Mouse (Mus musculus): ENCODE measurements around the gene Mrpl45.

Gene Mrpl45

GRCm38 (mm10) chr11:97333896-97334295 is 18.4 kb downstream of the Mrpl45 start:
- DNase-seq: no peak

GRCm38 (mm10) chr11:97334400-97334799 is 18.9 kb downstream of the Mrpl45 start:
- peak; percentile 35 to 59 for DNase-seq

- DNase-seq: no peak
Observed at GRCm38 (mm10) chr11:97336238-97336637, 20.7 kb downstream of the Mrpl45 start.

GRCm38 (mm10) chr11:97336751-97337345 is 21.3 kb downstream of the Mrpl45 start:
- DNase-seq: no peak

- peak; percentile 68 to 69 for DNase-seq
Observed at GRCm38 (mm10) chr11:97337363-97337762, 21.8 kb downstream of the Mrpl45 start.

DNA sequence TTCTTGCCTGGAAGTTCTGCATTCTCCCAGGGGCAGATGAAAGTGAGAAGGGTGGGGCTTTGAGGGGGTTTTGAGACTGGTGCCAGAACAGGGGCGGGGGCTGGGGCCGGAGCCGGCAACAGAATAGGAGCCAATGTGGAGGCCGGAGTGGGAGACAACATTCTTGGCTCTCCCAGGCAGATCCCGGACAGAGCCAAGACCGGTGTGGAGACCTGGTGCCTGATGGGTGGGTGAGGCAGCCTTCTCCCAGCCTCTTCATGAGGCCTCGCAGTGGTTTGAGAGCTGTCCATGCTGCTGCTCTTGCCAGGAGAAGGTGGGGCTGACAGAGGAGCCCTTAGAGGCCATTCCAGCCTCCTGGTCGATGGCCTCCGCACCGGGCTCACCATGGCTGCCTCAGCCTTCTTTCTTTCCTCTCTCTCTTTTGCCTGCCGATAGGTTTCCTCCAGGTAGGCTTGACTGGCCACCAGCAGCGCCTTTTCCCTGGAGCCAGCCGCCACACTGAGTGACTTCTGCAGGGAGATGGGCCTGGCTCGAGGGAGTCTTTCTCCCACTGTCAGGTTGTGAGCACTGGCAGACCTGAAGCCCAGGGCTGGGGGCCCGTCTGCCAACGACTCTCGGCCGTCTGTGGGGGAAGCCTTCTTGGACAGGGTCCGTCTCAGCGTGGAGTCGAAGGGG is 22.9 kb downstream of the Mrpl45 start:
- DNase-seq: no peak

DNA sequence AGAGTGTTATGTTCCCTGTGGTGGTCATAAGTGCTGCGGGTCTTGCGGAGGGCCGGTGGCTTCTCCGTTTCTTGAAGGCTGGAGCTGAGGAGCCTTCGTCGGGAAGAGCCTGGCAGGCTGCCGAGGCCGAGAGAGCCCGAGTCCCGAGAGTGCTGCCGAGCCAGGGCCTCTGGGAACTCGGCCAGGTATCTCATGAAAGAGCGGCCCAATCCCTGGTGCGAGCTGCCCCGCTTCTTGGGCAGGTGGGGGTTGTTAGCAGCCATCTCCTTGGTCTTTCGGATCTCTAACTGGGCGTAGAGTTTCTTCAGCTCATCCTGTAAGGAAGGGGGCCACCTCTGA is 23.4 kb downstream of the Mrpl45 start:
- peak; percentile 85 to 91 for DNase-seq

GRCm38 (mm10) chr11:97343175-97343574 is 27.7 kb downstream of the Mrpl45 start:
- no peak for DNase-seq

DNA sequence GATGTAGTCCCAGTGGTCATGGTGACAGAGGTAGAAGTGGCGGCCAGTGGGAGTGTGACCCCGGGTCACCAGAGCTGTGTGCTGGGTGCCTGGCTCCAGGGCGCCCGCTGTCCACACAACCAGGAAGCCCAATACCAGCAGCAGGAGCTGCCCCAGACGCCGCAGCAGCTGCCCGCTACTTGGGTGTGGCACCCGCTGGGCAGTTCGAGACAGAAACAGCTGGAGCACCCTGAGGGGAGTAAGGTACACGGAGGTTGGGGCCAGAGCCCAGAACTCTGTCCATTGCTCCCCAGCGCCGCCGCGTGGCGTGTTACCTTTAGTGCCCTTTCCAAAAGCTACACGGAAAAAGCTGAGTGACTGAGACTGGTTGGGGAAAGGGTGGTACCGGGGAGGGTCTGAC is 28.1 kb downstream of the Mrpl45 start:
- peak; percentile 39 to 85 for DNase-seq

DNA sequence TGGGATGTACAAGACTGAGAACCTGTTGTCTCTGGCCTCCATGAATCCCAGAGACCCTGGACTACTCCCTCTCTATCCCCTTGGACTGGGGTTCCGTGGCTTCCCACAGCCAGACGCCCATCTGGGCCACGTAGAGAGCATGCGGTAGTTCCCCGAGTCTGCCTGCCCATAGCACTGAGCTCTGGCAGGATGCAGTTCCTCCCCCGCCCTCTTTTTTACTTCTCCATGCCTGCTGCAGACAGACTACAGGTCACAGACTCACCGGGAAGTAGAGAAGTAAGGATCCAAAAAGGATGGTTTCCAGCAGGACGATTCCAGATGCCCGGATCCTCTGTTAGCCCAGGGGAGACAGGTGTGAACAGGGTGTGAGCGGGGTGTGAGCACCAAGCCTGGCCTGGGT is 29.9 kb downstream of the Mrpl45 start:
- no peak for DNase-seq

DNA sequence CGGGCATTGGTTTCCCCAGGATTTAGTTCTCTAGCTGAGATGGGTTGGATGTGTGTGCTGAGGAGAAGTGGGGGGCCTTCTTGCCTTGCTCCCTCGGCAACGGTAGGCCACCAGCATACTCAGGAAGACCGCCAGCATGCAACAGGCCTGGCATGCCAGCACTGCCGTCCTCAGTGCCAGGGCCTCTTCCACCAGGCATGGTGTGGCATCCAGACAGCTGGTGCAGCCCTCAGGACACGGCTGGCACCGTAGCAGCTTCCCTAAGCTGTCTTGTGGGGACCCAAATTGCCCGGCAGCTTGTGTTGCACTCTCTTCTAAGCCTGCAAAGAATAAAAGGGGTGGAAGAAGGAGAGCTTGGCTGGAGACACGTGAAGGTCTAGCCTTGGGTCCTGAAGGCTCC is 30.9 kb downstream of the Mrpl45 start:
- DNase-seq: no peak

- DNase-seq: no peak
Observed at GRCm38 (mm10) chr11:97347291-97347690, 31.8 kb downstream of the Mrpl45 start.

DNA sequence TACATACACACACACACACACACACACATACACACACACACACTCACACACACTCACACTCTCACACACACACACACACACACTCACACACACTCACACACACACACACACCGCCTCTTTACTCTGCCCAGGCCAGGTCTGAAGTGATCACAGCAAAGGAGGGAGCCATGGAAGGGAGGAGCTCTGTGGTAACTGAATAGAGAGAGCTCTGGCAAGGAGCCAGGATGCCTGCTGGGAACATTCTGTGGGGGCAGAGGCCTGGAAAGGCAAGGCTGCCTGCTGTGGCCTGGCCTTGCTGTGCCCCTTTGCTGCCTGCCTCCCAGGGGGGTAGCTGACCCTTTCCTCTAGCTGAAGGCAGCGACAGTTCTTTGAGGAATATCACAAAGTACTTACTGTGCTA is 34.5 kb downstream of the Mrpl45 start:
- DNase-seq: peak; percentile 90 to 93

DNA sequence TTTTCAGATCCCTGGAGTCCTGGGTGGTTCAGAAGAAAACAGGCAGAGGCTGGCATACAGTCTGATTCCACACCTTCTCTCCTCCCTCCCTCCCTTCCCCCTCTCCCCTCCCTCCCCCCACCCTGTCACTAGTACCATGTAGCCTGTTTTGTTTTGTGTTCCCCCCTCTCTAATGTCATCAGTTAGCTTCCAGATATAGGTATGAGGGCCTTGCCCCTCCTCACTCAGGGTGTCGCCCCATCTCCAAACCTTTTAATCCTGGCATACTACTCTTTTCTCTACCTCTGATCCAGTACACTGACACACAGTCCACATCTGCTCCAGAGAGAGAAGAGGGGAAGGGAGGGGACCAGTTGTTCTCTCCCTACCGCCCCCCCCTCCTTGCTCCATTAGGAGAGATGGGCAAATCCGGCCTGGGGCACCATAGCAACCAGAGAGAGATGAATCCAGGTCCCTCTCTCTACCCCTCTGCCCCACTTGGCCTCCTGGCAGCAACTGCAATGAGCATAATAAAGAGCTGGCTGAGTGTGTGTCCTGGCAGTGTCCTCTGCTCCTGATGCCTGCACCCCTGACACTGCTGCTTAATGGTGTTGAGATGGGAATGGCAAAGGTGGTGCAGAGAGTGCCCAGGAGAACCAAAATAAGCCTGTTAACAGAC is 36.6 kb downstream of the Mrpl45 start, which contains the start of gene Gpr179:
Gene Gpr179 (minus strand): TSS at position 51 of the 658 bp plus-strand sequence.
- DNase-seq: no peak

DNA sequence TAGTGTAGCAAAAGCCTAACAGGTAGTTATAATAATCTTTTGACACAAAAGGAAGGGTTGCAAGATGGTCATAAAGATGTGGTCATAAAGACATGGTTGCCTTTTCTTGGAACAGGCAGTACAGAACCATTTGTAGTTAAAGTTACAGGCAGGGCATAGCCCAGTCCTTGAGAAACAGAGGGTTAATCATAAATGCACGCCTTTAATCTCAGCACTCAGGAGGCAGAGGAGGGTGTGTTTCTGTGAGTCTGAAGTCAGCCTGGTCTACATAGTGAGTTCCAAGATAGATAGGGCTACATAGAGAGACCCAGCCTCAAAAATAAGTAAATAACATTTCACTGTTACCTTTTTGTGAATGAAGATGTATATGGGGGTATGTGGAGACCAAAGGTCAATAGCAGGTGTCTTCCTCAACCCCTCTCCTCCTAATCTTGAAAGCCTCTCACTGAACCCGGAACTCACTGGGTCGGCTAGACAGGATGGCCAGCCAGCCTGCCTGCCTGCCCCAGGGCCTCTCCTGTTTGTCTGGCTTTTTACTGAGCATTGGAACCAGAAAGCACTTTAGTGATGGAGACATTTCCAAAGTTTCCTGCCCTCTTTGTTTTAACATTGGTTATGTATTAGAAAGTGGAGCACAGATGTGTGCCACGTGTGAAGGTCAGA is 37.5 kb downstream of the Mrpl45 start:
- DNase-seq: no peak

DNA sequence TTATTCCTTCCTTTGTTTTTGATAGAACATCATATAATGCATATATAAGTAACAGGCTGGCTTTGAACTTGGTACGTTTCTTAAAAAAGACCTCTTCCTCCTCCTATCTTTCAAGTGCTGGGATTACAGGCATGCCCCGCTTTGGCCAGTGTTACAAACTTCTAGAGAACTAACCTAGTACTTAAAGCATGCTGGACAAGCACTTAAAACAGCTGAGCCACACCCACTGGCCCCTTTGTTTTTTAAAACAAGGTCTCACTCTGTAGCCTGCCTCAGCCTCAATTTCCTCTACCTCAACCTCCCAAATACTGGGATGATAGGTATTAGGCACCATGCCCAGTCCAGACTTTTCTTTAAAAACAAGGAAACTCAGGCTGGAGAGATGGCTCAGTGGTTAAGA is 39.1 kb downstream of the Mrpl45 start:
- DNase-seq: no peak

GRCm38 (mm10) chr11:97355247-97355646 is 39.7 kb downstream of the Mrpl45 start:
- no peak for DNase-seq

GRCm38 (mm10) chr11:97357663-97358062 is 42.1 kb downstream of the Mrpl45 start:
- DNase-seq: peak; percentile 82 to 93

DNA sequence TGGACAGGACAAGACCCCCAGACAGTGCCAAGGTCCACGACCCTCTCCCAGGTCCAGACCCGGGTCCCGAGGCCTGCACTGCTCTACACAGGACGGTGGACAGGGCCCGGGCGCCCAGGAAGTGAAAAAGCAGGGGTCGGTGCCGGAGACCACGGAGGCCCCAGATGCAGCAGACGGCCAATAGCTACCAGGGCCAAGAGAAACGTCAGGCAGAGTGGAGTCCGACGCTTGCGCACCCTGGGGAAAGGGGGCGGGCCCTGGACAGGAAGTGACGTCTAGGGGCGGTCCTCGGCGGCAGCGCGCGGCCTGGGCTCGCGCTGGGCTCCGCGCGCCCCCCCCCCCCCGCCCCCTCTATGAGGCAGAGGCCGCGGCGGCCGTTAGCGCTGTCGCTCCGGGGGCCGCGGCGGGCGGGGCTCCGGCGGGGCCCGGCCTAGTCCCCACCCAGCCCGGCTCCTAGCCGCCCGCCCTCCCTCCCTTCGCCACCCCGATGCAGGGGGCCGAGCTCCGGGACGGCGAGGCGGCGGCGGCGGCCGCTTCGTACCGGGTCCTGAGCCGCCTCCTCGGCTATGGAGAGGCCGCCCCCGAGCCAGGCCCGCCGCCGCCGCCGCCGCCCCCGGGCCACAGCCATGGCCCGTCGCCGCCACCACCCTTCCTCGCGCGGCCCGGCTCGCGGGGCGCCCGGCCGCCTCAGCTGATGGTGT is 46.6 kb downstream of the Mrpl45 start, which contains the start of gene Socs7:
Gene Socs7 (plus strand): TSS at position 604 of the 701 bp plus-strand sequence.
- DNase-seq: peak; percentile 95 to 97

GRCm38 (mm10) chr11:97362649-97362942 is 47.1 kb downstream of the Mrpl45 start:
- peak in 1 of 2 experiments; percentile 59 for DNase-seq

DNA sequence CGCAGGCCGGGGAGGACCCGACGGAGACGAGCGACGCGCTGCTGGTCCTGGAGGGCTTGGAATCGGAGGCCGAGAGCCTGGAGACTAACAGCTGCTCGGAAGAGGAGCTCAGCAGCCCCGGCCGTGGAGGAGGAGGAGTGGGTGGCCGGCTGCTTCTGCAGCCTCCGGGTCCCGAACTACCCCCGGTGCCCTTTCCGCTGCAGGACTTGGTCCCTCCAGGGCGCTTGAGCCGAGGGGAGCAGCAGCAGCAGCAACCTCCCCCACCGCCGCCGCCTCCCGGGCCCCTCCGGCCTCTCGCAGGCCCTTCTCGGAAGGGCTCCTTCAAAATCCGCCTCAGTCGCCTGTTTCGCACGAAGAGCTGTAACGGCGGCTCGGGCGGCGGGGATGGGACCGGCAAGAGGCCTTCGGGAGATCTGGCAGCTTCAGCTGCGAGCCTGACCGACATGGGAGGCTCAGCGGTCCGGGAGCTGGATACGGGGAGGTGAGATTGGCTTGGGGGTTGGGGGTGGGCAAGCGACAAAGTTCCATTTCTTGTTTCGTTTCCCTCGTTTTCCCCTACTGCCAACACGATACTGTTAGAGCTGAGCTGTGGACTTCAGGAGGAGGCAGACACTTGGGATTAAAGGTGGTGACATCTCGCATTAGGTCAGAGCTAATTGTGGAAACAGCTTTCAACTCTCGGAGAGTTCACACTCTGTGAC is 47.6 kb downstream of the Mrpl45 start:
- DNase-seq: peak; percentile 21 to 58

DNA sequence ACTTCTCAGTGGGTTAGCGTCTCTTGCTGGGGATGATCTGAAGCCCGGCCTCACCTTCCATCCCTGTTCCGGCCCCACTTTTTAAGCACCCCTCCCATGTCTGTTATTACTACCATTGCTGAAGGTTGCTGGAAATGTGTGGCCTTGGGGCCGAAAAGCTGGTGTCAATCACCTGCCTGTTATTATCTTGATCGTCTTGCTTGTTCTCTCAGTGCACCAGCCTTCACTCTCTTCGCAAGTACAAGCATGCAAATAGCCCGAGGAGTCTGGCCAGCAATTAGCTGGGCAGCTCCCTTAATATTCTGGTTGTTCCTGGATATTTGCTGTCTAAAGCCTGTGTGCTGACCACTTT is 48.1 kb downstream of the Mrpl45 start:
- peak; percentile 10 to 27 for DNase-seq

GRCm38 (mm10) chr11:97365556-97365955 is 50.0 kb downstream of the Mrpl45 start:
- no peak for DNase-seq
